Mouse (Mus musculus) MEL (cell line): ENCODE measurements around the gene Trim27. TPM values are rescaled to one million over a fixed set of nuclear protein-coding genes. Genes with fewer than 3 reads are reported as not detected.

Experiments used
- DNase-seq: peaks from one replicate; pipeline ENCODE4 v3.0.0; 2011; ENCODE audit warnings: low read depth, low spot score
- H3K27ac ChIP-seq: 2 replicates; pipeline ENCODE4 v1.5.1; 2012; ENCODE audit warnings: low read depth, mild to moderate bottlenecking, control low read depth, low read length, moderate library complexity; ENCODE audit not compliant: control insufficient read depth
- H3K27me3 ChIP-seq, 2 experiments: fragments of 150-350 bp in 1 of 2; sonication (generic) in 1 of 2; 2 replicates each; pipeline ENCODE4 v1.6.1; 2012; ENCODE audit warnings: low read length in 2 of 2, mild to moderate bottlenecking in 2 of 2, improper control_type of control experiment in 1 of 2, moderate library complexity in 1 of 2; ENCODE audit not compliant: insufficient read depth in 2 of 2, control insufficient read depth in 1 of 2
- H3K36me3 ChIP-seq, 2 experiments: 2 replicates each; pipeline ENCODE4 v1.6.1; 2012 to 2014; ENCODE audit warnings: low read length in 2 of 2, improper control_type of control experiment in 1 of 2, inconsistent platforms in 1 of 2, mild to moderate bottlenecking in 1 of 2; ENCODE audit not compliant: insufficient read depth in 2 of 2, control insufficient read depth in 1 of 2
- H3K4me1 ChIP-seq, 2 experiments: fragments of 150-350 bp in 1 of 2; sonication (generic) in 1 of 2; 2 replicates each; pipeline ENCODE4 v1.6.1; 2012; ENCODE audit warnings: low read length in 2 of 2, improper control_type of control experiment in 1 of 2, mild to moderate bottlenecking in 1 of 2; ENCODE audit not compliant: insufficient read depth in 2 of 2, control insufficient read depth in 1 of 2
- H3K4me3 ChIP-seq, 2 experiments: fragments of 150-350 bp in 1 of 2; sonication (generic) in 1 of 2; 2 replicates each; pipeline ENCODE4 v1.5.1; 2012; ENCODE audit warnings: low read depth in 2 of 2, low read length in 2 of 2, mild to moderate bottlenecking in 2 of 2, moderate library complexity in 2 of 2, control low read depth in 1 of 2, improper control_type of control experiment in 1 of 2; ENCODE audit not compliant: control insufficient read depth in 1 of 2, insufficient read depth in 1 of 2
- H3K79me2 ChIP-seq: 2 replicates; pipeline ENCODE4 v1.6.1; 2012; ENCODE audit warnings: mild to moderate bottlenecking, low read length, moderate library complexity; ENCODE audit not compliant: control insufficient read depth, poor library complexity, insufficient read depth
- H3K9ac ChIP-seq: 2 replicates; pipeline ENCODE4 v1.6.1; 2012; ENCODE audit warnings: low read depth, mild to moderate bottlenecking, control low read depth, low read length, moderate library complexity; ENCODE audit not compliant: control insufficient read depth, poor library complexity, severe bottlenecking
- H3K9me3 ChIP-seq: fragments of 150-350 bp; sonication (generic); replicated peaks from 2 replicates; pipeline ENCODE4 v1.6.1; 2012; ENCODE audit warnings: mild to moderate bottlenecking, low read length, improper control_type of control experiment, moderate library complexity; ENCODE audit not compliant: insufficient read depth
- CHD2 ChIP-seq: IDR thresholded peaks from 2 replicates; pipeline ENCODE4 v1.6.1; 2011; ENCODE audit warnings: low read length, improper control_type of control experiment
- MAX ChIP-seq: IDR thresholded peaks from 2 replicates; pipeline ENCODE4 v1.6.1; 2011; ENCODE audit warnings: low read length, improper control_type of control experiment
- MAZ ChIP-seq: IDR thresholded peaks from 2 replicates; pipeline ENCODE4 v1.6.1; 2012; ENCODE audit warnings: low read depth, mild to moderate bottlenecking, inconsistent platforms, low read length, improper control_type of control experiment
- MYB ChIP-seq: IDR thresholded peaks from 2 replicates; pipeline ENCODE4 v1.6.1; 2011; ENCODE audit warnings: mild to moderate bottlenecking, low read depth, low read length, improper control_type of control experiment
- POLR2AphosphoS2 ChIP-seq: IDR thresholded peaks from 2 replicates; pipeline ENCODE4 v1.6.1; 2011; ENCODE audit warnings: low read length, improper control_type of control experiment
- RAD21 ChIP-seq: IDR thresholded peaks from 2 replicates; pipeline ENCODE4 v1.6.1; 2011; ENCODE audit warnings: mild to moderate bottlenecking, low read depth, low read length, improper control_type of control experiment
- RCOR1 ChIP-seq: IDR thresholded peaks from 2 replicates; pipeline ENCODE4 v1.6.1; 2012; ENCODE audit warnings: low read depth, mild to moderate bottlenecking, inconsistent platforms, low read length, improper control_type of control experiment
- SMC3 ChIP-seq: IDR thresholded peaks from 2 replicates; pipeline ENCODE4 v1.6.1; 2011; ENCODE audit warnings: low read depth, low read length, improper control_type of control experiment
- TCF12 ChIP-seq: IDR thresholded peaks from 2 replicates; pipeline ENCODE4 v1.6.1; 2014; ENCODE audit warnings: low read depth, mild to moderate bottlenecking, inconsistent platforms, low read length, improper control_type of control experiment, moderate library complexity
- UBTF ChIP-seq: IDR thresholded peaks from 2 replicates; pipeline ENCODE4 v1.6.1; 2012; ENCODE audit warnings: low read depth, mild to moderate bottlenecking, inconsistent platforms, low read length, improper control_type of control experiment, moderate library complexity, borderline replicate concordance; ENCODE audit not compliant: insufficient read depth
- USF2 ChIP-seq, 2 experiments: IDR thresholded peaks; 2 replicates each; pipeline ENCODE4 v1.6.1; 2011 to 2012; ENCODE audit warnings: improper control_type of control experiment in 2 of 2, low read length in 2 of 2, borderline replicate concordance in 1 of 2, inconsistent platforms in 1 of 2, low read depth in 1 of 2, mild to moderate bottlenecking in 1 of 2; ENCODE audit not compliant: insufficient read depth in 1 of 2
- ZC3H11A ChIP-seq: IDR thresholded peaks from 2 replicates; pipeline ENCODE4 v1.6.1; 2012; ENCODE audit warnings: low read depth, mild to moderate bottlenecking, inconsistent platforms, low read length, improper control_type of control experiment
- polyA plus RNA-seq, 2 experiments: library from polyadenylated mRNA; stranded (reverse) in 1 of 2; unstranded in 1 of 2; fragments of >175 nt in 1 of 2; fragments of >200 nt in 1 of 2; gene quantifications; 2 replicates each; pipeline versions ENCODE4 v1.2.1 to v1.2.4; 2012; ENCODE audit warnings: low replicate concordance in 2 of 2, low read depth in 1 of 2; ENCODE audit not compliant: insufficient read length in 2 of 2, insufficient read depth in 1 of 2, missing spikeins in 1 of 2
- total RNA-seq: library from RNA; depleted of rRNA; stranded (reverse); fragments of 300-350 nt; gene quantifications from 2 replicates; pipeline ENCODE4 v1.2.3, GENCODE M21; 2012

The Trim27 gene
- total and polyA plus RNA-seq, 3 experiments: 258 to 339 (median 311) TPM

- TF ChIP-seq TCF12 (no peak), UBTF (no peak), SMC3 (no peak), MYB (no peak)
- TF ChIP-seq, all 39 proteins: peak for 0
Measured at GRCm38 (mm10) chr13:21185521-21185920, 6.3 kb downstream of the Trim27 start (continued).

GRCm38 (mm10) chr13:21195406-21196228 lies 16.4 kb downstream of the Trim27 start:
- H3K79me2 ChIP-seq: no peaks in the 10 kb centered on the region; the same call in 1 of the 2 replicates
- no peak for TF ChIP-seq TCF12
- TF ChIP-seq CHD2: peak; percentile 44
- peak; percentile 93 for TF ChIP-seq POLR2AphosphoS2
- 0 out of 2 replicates have a peak, but pooled peaks have one; percentile 18 for TF ChIP-seq MAX
- TF ChIP-seq SMC3: 0 out of 2 replicates have a peak, but pooled peaks have one; percentile 9
- TF ChIP-seq RCOR1: no peak
- TF ChIP-seq, all 39 proteins: peak for 4
- no peak overlapping the region for H3K27ac ChIP-seq
- H3K36me3 ChIP-seq: peaks cover 6 to 18% of the 10 kb centered on the region in 2 experiments; a peak in 3 of 4 replicates
- no peak overlapping the region for H3K4me3 ChIP-seq
- DNase-seq: peak; percentile 27
- no peaks in the 10 kb centered on the region for H3K27me3 ChIP-seq
- no peak overlapping the region for H3K9ac ChIP-seq
- H3K9me3 ChIP-seq: no peaks in the 10 kb centered on the region
- no peaks in the 10 kb centered on the region for H3K4me1 ChIP-seq

GRCm38 (mm10) chr13:21197721-21198120 lies 18.5 kb downstream of the Trim27 start:
- Histone ChIP-seq H3K9ac (no peak overlapping the region), H3K27ac (no peak overlapping the region), H3K9me3 (no peaks in the 10 kb centered on the region), H3K27me3 (no peaks in the 10 kb centered on the region), H3K4me1 (no peaks in the 10 kb centered on the region), H3K36me3 (peaks cover 2 to 10% of the 10 kb centered on the region in 2 experiments), H3K79me2 (no peaks in the 10 kb centered on the region; the same call in 1 of the 2 replicates), H3K4me3 (no peak overlapping the region)
- peak; percentile 28 for DNase-seq
- TF ChIP-seq RAD21 (no peak), ZC3H11A (no peak), USF2 (IDR thresholded peaks at IDR 0.05; ENCODE audit: borderline replicate concordance in 1 of 2, insufficient read depth in 1 of 2, low read depth in 1 of 2, low read length in 2 of 2) (no peak), SMC3 (no peak), MAZ (no peak)
